Mouse (Mus musculus): ENCODE results near the gene Elp6. TPM values are rescaled to one million over a fixed set of nuclear protein-coding genes. Genes with fewer than 3 reads are reported as not detected.

The Elp6 gene
- polyA plus RNA-seq, 1 experiment: 21.0 TPM

DNA sequence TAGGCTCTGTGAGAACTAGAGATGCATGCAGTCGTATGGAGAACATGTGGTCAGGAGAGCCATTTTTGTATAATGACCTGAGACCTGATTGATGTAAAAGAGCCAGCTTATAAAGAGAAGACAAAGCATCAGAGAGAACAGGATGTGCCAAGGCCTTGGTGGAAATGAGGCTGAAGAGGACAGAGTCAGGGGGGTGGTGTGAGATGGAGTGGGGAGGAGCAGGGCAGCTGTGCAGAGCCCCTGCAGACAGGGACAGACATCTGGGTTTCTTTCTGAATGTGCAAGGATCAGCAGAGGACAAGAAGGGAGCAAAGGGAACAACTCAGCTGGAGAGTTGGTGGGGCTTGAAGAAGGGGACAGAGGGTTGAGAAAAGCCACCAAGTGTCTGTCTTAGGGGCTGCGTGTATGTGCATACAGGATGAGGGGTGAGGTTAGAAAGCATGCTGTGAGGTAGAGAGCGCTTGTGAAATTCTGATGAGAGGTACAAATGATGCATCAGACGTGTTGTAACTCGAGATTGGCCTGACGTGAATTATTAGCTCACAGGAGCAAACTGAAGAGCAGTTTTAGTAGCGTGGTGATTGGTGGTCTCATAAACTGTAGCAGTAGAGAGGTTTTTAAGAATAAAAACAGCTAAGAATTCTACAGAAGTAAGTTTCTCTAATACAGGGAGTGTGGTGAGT, 40.2 kb downstream of the Elp6 start:
- H3K36me3 ChIP-seq (ENCODE audit: control insufficient read depth, insufficient read depth, low read length): no peaks in the 10 kb centered on the region
- H3K27me3 ChIP-seq (ENCODE audit: control insufficient read depth, insufficient read depth, low read length): no peaks in the 10 kb centered on the region
- H3K4me1 ChIP-seq (replicated peaks; ENCODE audit: control insufficient read depth, insufficient read depth, low read length): no peaks in the 10 kb centered on the region
- TF ChIP-seq POLR2A (IDR thresholded peaks at IDR 0.05; ENCODE audit: control insufficient read depth, extremely low read depth, insufficient read depth, low read length, poor library complexity) (no peak), CTCF (IDR thresholded peaks at IDR 0.05; ENCODE audit: borderline replicate concordance, control insufficient read depth, extremely low read depth, insufficient read depth, low read length, poor library complexity) (no peak)
- no peak overlapping the region for H3K27ac ChIP-seq (ENCODE audit: control insufficient read depth, insufficient read depth, low read length)
- H3K4me3 ChIP-seq (ENCODE audit: control insufficient read depth, insufficient read depth, low read length): no peak overlapping the region
- DNase-seq: no peak
- 90% methylated on average over 7 of the region's 7 CpGs for WGBS

DNA sequence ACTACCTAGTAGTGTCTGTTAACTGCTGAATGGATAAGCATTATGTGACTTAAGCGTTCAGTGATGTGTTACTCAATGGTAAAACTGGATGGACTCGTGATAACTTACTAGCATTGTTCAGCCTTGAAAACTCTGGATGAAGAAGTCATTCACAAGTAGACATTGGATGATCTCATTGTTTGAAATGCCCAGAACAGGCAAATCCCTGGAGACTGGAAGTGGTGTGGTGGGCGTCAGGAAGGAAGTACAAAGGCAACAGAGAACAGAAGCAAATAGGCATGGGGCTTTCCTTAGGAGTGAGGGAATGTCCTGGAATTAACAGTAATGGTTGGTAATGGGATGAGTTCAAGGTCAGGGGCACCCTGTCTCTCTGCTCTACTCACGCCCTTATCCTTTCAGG, 43.9 kb downstream of the Elp6 start:
- Histone ChIP-seq H3K4me1 (replicated peaks; ENCODE audit: control insufficient read depth, insufficient read depth, low read length) (peaks cover 4% of the 10 kb centered on the region), H3K27ac (ENCODE audit: control insufficient read depth, insufficient read depth, low read length) (no peak overlapping the region), H3K27me3 (ENCODE audit: control insufficient read depth, insufficient read depth, low read length) (no peaks in the 10 kb centered on the region), H3K4me3 (ENCODE audit: control insufficient read depth, insufficient read depth, low read length) (no peak overlapping the region), H3K36me3 (ENCODE audit: control insufficient read depth, insufficient read depth, low read length) (no peaks in the 10 kb centered on the region)
- no peak for TF ChIP-seq POLR2A (IDR thresholded peaks at IDR 0.05; ENCODE audit: control insufficient read depth, extremely low read depth, insufficient read depth, low read length, poor library complexity)
- TF ChIP-seq CTCF (IDR thresholded peaks at IDR 0.05; ENCODE audit: borderline replicate concordance, control insufficient read depth, extremely low read depth, insufficient read depth, low read length, poor library complexity): no peak
- WGBS: 91% methylated on average over 4 of the region's 4 CpGs
- no peak for DNase-seq

DNA sequence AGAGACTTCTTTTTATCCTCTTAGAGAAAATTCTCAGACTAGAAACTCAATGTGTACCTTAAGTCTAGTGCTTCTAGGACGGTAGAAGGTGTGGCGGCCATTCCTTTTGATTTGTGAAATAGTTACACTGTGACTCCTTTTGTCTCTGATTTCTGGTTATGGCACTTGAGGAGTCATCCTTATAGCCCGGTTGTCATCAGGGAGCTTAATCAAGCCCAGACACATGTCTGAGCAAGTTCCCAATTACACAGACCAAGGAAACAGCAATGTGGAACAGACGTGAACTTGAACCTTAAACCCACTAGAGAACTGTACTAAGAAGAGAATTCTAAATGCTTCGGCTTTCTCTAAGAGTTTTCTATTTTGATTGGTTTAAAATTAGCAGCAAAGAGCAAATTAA, 45.2 kb downstream of the Elp6 start:
- Histone ChIP-seq H3K27me3 (ENCODE audit: control insufficient read depth, insufficient read depth, low read length) (no peaks in the 10 kb centered on the region), H3K36me3 (ENCODE audit: control insufficient read depth, insufficient read depth, low read length) (no peaks in the 10 kb centered on the region), H3K4me3 (ENCODE audit: control insufficient read depth, insufficient read depth, low read length) (no peak overlapping the region), H3K4me1 (replicated peaks; ENCODE audit: control insufficient read depth, insufficient read depth, low read length) (peaks cover 4% of the 10 kb centered on the region), H3K27ac (ENCODE audit: control insufficient read depth, insufficient read depth, low read length) (no peak overlapping the region)
- TF ChIP-seq CTCF (IDR thresholded peaks at IDR 0.05; ENCODE audit: borderline replicate concordance, control insufficient read depth, extremely low read depth, insufficient read depth, low read length, poor library complexity) (no peak), POLR2A (IDR thresholded peaks at IDR 0.05; ENCODE audit: control insufficient read depth, extremely low read depth, insufficient read depth, low read length, poor library complexity) (no peak)
- 89% methylated on average over 5 of the region's 5 CpGs for WGBS
- DNase-seq: no peak

DNA sequence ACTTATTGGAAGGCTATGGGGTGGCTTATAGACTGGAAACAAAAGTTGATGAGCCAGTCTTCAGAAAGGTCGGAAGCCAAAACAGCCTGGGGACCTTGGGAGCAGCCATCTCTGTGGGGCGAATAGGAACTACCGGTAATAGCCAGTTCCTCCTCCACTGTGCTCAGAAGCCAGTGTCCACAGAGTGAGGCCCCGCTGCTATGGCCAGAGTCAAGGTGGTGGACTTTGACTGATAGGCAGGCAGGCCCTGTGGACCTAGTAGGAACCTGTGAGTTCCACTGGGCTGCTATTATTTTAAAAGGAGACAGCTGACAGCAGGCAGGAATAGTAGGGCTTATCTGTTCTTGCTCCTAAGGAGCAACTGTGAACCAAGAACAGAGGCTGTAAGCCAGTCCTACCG, 45.6 kb downstream of the Elp6 start:
- Histone ChIP-seq H3K4me3 (ENCODE audit: control insufficient read depth, insufficient read depth, low read length) (no peak overlapping the region), H3K36me3 (ENCODE audit: control insufficient read depth, insufficient read depth, low read length) (no peaks in the 10 kb centered on the region), H3K27ac (ENCODE audit: control insufficient read depth, insufficient read depth, low read length) (no peak overlapping the region), H3K4me1 (replicated peaks; ENCODE audit: control insufficient read depth, insufficient read depth, low read length) (peaks cover 4% of the 10 kb centered on the region), H3K27me3 (ENCODE audit: control insufficient read depth, insufficient read depth, low read length) (no peaks in the 10 kb centered on the region)
- no peak for TF ChIP-seq POLR2A (IDR thresholded peaks at IDR 0.05; ENCODE audit: control insufficient read depth, extremely low read depth, insufficient read depth, low read length, poor library complexity)
- no peak for TF ChIP-seq CTCF (IDR thresholded peaks at IDR 0.05; ENCODE audit: borderline replicate concordance, control insufficient read depth, extremely low read depth, insufficient read depth, low read length, poor library complexity)
- no peak for DNase-seq
- 94% methylated on average over 5 of the region's 5 CpGs for WGBS

DNA sequence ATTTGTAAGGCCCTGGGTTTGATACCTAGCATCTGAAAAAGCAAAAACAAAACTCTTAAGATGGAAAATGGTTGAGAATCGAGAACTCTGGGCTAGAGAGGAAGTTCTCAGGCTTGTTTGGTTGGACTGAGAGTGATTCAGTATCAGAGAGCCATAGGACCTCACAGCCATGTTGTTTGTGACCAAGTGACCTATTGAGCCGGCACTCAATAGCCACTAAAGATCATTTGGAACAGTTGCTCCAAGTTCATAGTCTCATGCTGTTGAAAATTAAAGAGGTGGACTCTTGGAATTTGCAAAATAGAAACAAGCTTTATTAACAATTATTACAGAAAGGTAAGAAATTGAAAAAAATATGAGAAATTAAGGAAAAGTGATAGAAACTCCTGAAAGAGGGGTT, 46.4 kb downstream of the Elp6 start:
- no peak for TF ChIP-seq POLR2A (IDR thresholded peaks at IDR 0.05; ENCODE audit: control insufficient read depth, extremely low read depth, insufficient read depth, low read length, poor library complexity)
- TF ChIP-seq CTCF (IDR thresholded peaks at IDR 0.05; ENCODE audit: borderline replicate concordance, control insufficient read depth, extremely low read depth, insufficient read depth, low read length, poor library complexity): no peak
- Histone ChIP-seq H3K36me3 (ENCODE audit: control insufficient read depth, insufficient read depth, low read length) (no peaks in the 10 kb centered on the region), H3K27ac (ENCODE audit: control insufficient read depth, insufficient read depth, low read length) (no peak overlapping the region), H3K4me3 (ENCODE audit: control insufficient read depth, insufficient read depth, low read length) (no peak overlapping the region), H3K27me3 (ENCODE audit: control insufficient read depth, insufficient read depth, low read length) (no peaks in the 10 kb centered on the region), H3K4me1 (replicated peaks; ENCODE audit: control insufficient read depth, insufficient read depth, low read length) (peaks cover 4% of the 10 kb centered on the region)
- WGBS: 60% methylated on average over 2 of the region's 2 CpGs
- DNase-seq: no peak

DNA sequence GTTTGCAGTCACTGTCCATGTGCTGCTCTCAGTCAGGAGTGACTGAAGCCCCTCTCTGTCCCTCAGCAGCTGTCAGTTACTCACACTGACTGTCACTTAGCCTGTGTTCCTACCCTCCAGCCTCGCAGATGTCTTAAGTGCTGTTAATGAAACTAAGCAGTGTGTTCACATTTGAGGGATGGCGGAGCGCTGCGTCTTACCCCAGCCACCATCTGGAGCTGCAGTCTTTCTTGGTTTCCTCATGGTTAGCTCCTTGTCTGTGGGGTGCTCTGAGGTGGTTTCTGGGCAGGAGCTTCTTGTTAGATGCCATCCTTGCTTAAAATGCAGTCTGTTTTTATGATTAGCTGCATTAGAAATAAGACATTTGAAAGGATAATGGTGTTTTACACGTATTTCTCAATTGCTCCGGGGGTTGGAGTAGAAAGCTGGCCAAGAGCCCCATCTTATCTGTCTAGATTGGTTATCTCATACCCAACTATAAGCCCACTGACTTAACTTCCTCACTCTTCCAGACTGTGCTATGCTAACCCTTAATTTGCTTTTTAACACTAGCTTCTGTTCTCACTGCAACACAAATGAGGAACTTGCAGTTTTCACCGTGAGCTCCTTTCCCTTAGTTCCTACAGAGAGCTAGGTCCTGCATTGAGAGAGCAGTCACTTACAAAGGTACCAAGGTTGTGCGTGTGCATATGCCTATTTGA, 47.1 kb downstream of the Elp6 start:
- no peaks in the 10 kb centered on the region for H3K36me3 ChIP-seq (ENCODE audit: control insufficient read depth, insufficient read depth, low read length)
- no peaks in the 10 kb centered on the region for H3K27me3 ChIP-seq (ENCODE audit: control insufficient read depth, insufficient read depth, low read length)
- H3K4me3 ChIP-seq (ENCODE audit: control insufficient read depth, insufficient read depth, low read length): no peak overlapping the region
- H3K4me1 ChIP-seq (replicated peaks; ENCODE audit: control insufficient read depth, insufficient read depth, low read length): peaks cover 4% of the 10 kb centered on the region
- TF ChIP-seq CTCF (IDR thresholded peaks at IDR 0.05; ENCODE audit: borderline replicate concordance, control insufficient read depth, extremely low read depth, insufficient read depth, low read length, poor library complexity) (no peak), POLR2A (IDR thresholded peaks at IDR 0.05; ENCODE audit: control insufficient read depth, extremely low read depth, insufficient read depth, low read length, poor library complexity) (no peak)
- 15% methylated on average over 8 of the region's 8 CpGs for WGBS
- H3K27ac ChIP-seq (ENCODE audit: control insufficient read depth, insufficient read depth, low read length): no peak overlapping the region
- DNase-seq: no peak
